Mouse (Mus musculus): ENCODE data around the gene Tent2. TPM values are rescaled to one million over a fixed set of nuclear protein-coding genes. Genes with fewer than 3 reads are reported as not detected.

Gene Tent2
- polyA plus RNA-seq, 1 experiment: 110 TPM

DNA sequence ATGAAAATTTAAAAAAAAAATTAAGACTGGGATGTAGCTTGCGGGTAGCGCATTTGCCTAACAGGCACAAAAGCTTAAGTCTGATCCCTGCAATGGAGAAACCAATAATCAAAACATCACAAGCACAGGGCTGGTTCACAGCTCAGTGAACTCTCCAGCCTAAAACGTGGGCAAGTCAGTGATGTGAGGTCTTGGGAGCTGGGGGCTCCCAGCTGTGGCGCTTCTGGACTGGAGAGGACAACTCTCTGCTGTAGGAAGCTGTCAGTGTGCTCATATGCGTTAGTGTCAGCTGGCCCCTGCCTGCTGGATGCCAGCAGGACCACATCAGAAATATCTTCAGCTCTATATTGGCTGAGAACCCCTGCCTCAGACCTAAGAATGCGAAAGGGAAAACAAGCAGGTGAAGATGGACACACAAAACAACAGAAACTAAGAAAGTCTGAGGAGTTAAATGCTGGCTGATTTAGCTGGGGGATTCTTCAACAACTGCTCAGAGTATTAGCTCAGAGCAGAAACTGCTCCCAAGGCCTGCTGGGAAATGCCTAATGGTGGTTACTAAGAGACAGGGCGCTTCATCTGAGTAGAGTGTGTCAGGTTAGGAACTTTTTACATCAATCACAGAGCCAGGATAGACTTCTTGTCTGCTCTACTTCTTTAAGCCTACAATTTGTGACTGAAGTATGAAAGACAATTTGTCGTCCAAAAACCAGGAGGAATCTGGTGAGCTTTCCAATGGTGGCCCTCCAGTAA is 63.9 kb downstream of the Tent2 start:
- no peak overlapping the region for H3K4me3 ChIP-seq (ENCODE audit: insufficient read depth, low read length)
- no peaks in the 10 kb centered on the region for H3K4me1 ChIP-seq (ENCODE audit: control insufficient read depth, insufficient read depth, low read length)
- H3K27ac ChIP-seq (ENCODE audit: insufficient read depth, low read length): no peak overlapping the region
- TF ChIP-seq CTCF (IDR thresholded peaks at IDR 0.05; ENCODE audit: borderline replicate concordance, insufficient read depth, low read length) (no peak), POLR2A (IDR thresholded peaks at IDR 0.05; ENCODE audit: low read depth, low read length) (no peak)

DNA sequence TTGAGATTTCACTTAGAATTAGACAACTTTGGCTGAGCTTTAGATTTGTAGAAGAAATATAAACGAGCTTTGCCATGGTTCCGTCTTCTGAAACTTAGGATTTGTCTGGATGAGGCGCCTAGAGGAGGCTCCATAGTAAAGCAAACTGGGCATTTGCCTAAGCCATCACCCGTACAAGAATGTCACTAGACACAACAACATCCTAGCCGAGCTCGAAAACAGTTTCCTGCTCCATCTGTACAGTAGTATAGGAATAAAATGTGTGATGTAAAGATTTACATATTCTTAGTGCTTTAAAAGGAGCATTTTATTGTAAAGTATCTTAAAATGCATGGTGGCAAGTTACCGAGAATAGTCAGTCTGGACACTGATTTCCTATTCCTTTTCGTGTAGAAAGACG is 69.9 kb downstream of the Tent2 start:
- no peak for TF ChIP-seq CTCF (IDR thresholded peaks at IDR 0.05; ENCODE audit: borderline replicate concordance, insufficient read depth, low read length)
- TF ChIP-seq POLR2A (IDR thresholded peaks at IDR 0.05; ENCODE audit: low read depth, low read length): no peak

DNA sequence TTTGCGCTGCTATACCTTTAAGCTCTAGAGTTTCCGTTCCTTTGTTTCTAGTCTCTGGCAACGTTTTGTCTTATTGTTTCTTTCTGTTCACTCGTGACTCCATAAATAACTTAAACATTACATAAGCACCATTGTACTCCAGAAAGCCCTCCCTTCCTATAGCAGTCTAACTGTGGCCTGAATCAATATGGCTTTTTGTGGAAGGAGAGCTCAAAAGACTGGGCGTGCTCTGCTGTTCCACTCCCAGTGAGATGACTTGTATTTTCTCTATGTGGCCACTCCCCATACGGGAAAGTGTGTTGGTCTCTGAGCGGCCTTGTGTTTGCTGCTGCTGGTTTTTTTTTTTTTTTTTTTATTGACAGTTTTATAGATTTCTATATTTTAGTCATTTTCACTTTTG is 74.9 kb downstream of the Tent2 start:
- no peak overlapping the region for H3K4me3 ChIP-seq (ENCODE audit: insufficient read depth, low read length)
- no peak overlapping the region for H3K27ac ChIP-seq (ENCODE audit: insufficient read depth, low read length)
- no peaks in the 10 kb centered on the region for H3K4me1 ChIP-seq (ENCODE audit: control insufficient read depth, insufficient read depth, low read length)
- no peak for TF ChIP-seq CTCF (IDR thresholded peaks at IDR 0.05; ENCODE audit: borderline replicate concordance, insufficient read depth, low read length)
- TF ChIP-seq POLR2A (IDR thresholded peaks at IDR 0.05; ENCODE audit: low read depth, low read length): no peak

More for the DNA sequence above, 69.9 kb downstream of the Tent2 start:
- H3K27ac ChIP-seq (ENCODE audit: insufficient read depth, low read length): no peak overlapping the region
- no peaks in the 10 kb centered on the region for H3K4me1 ChIP-seq (ENCODE audit: control insufficient read depth, insufficient read depth, low read length)
- no peak overlapping the region for H3K4me3 ChIP-seq (ENCODE audit: insufficient read depth, low read length)

DNA sequence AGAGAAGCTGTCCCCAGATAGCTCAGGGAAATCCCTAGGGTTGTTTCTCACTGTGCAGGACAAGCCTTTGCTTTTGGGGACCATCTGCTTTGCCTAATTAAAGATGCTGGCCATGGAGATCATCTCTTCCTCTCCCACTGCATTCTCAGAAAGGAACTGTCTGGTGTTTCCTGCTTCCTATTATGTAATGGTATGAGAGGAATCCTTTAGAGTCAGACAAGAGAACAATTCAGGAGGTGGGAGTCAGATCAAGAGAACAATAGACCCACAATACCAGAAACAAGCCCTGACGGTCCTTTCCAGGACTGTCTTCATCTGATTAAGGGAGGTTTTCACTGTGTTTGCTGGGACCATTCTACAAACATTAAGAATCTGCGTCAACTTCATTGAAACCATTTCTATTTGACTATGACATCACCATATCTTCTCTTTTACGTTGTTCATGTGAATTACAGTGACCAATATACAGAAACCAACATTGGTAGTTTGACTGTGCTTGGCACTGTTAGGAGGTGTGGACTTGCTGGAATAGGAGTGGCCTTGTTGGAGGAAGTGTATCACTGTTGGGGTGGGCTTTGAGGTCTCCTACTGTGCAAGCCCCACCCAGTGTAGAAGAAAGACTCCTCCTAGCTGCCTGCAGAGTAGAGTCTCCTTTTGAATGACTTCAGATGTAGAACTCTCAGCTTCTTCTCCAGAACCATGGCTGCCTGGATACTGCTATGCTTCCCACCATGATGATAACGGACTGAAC is 89.7 kb downstream of the Tent2 start:
- TF ChIP-seq CTCF (IDR thresholded peaks at IDR 0.05; ENCODE audit: borderline replicate concordance, insufficient read depth, low read length) (no peak), POLR2A (IDR thresholded peaks at IDR 0.05; ENCODE audit: low read depth, low read length) (no peak)
- Histone ChIP-seq H3K4me3 (ENCODE audit: insufficient read depth, low read length) (no peak overlapping the region), H3K27ac (ENCODE audit: insufficient read depth, low read length) (no peak overlapping the region), H3K4me1 (ENCODE audit: control insufficient read depth, insufficient read depth, low read length) (no peaks in the 10 kb centered on the region)

DNA sequence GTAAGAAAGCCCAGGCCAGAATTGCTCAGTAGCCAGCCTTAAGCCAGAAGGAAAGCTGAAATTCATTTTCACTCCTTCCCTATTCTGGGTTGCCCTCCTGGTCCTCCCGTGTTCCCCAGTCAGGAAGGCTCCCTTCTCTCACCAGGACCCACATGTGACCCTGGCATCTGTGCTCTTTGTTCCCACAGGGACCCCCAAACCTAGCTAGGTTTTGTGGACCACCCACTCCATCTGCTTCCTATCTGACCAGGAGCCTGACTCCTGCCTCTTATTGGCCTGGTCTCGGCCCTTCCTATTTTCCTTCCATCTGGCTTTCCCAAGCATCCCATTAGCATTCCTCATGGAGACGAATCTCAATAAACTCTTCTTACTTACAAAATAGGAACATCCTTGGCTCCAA is 93.6 kb downstream of the Tent2 start:
- no peak overlapping the region for H3K27ac ChIP-seq (ENCODE audit: insufficient read depth, low read length)
- no peak for TF ChIP-seq POLR2A (IDR thresholded peaks at IDR 0.05; ENCODE audit: low read depth, low read length)
- TF ChIP-seq CTCF (IDR thresholded peaks at IDR 0.05; ENCODE audit: borderline replicate concordance, insufficient read depth, low read length): no peak
- no peak overlapping the region for H3K4me3 ChIP-seq (ENCODE audit: insufficient read depth, low read length)
- H3K4me1 ChIP-seq (ENCODE audit: control insufficient read depth, insufficient read depth, low read length): no peaks in the 10 kb centered on the region

DNA sequence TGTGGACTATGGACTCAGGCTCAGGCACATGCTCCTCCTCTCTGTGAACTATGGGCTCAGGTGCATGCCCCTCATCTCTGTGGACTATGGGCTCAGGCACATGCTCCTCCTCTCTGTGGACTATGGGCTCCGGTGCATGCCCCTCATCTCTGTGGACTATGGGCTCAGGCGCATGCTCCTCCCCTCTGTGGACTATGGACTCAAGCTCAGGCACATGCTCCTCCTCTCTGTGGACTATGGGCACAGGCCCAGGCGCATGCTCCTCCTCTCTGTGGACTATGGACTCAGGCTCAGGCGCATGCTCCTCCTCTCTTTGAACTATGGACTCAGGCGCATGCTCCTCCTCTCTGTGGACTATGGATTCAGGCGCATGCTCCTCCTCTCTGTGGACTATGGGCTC is 95.5 kb downstream of the Tent2 start:
- Histone ChIP-seq H3K27ac (ENCODE audit: insufficient read depth, low read length) (no peak overlapping the region), H3K4me1 (ENCODE audit: control insufficient read depth, insufficient read depth, low read length) (no peaks in the 10 kb centered on the region), H3K4me3 (ENCODE audit: insufficient read depth, low read length) (no peak overlapping the region)
- TF ChIP-seq POLR2A (IDR thresholded peaks at IDR 0.05; ENCODE audit: low read depth, low read length) (no peak), CTCF (IDR thresholded peaks at IDR 0.05; ENCODE audit: borderline replicate concordance, insufficient read depth, low read length) (no peak)

Other genes with a start within 250 kb of the Tent2 start
- 0.63 and 1.4 TPM in 2 replicates for gene Cmya5, start 47.7 kb downstream of the Tent2 start, polyA plus RNA-seq (2011; ENCODE audit: insufficient read length, low read depth, missing spikeins)
- gene Homer1, start 107.2 kb upstream of the Tent2 start, polyA plus RNA-seq (2011; ENCODE audit: insufficient read length, low read depth, missing spikeins): 19.4 and 21.5 TPM in 2 replicates